Mouse (Mus musculus) stomach, postnatal 0 days (tissue): Measurements from ENCODE around the gene Zp2.

Source experiments
- CTCF ChIP-seq: IDR thresholded peaks from 2 replicates; pipeline ENCODE4 v1.5.1; 2016; ENCODE audit warnings: antibody characterized with exemption, low read depth, mild to moderate bottlenecking, moderate library complexity
- EP300 ChIP-seq: optimal IDR thresholded peaks from 2 replicates; pipeline ENCODE3; 2016; ENCODE audit warnings: antibody characterized with exemption

DNA sequence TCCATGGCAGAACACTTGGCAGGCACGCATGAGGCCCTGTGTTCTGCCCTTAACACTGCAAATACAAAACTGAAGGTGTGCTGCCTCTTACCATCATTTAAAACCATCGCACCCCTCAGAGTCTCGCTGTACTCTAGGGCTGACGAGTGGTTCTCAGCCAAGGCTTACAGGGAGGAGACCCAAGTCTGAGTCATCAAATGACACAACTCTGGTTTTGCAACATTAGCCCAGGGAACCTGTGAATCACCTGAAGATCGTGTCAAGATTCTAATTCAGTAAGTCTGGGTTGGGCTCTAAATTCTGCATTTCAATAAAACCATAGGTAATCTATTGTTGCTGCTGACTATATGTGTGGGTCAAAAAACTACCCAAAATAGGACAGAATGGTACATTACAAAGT lies 35.5 kb upstream of the Zp2 start:
- TF ChIP-seq CTCF (no peak), EP300 (no peak)
